Mouse (Mus musculus) lung, embryonic 14.5 days (tissue): ENCODE measurements around the gene Trak2. TPM values are rescaled to one million over a fixed set of nuclear protein-coding genes. Genes with fewer than 3 reads are reported as not detected.
A peak's percentile ranks its signal among the peaks of the same experiment; 100 is the strongest.
"Not testable (repeated sequence)": the region's sequence is repeated elsewhere in the genome, so short reads cannot be mapped to it uniquely, and the experiment has no call there.

Experiments used
- ATAC-seq: fragments of 200-750 bp; cut with Nextera tagmentation; 2 replicates; pipeline ENCODE4 v1.8.0; 2017; ENCODE audit warnings: mild to moderate bottlenecking, moderate TSS enrichment, moderate library complexity; ENCODE audit not compliant: insufficient read depth
- DNase-seq: peaks from one replicate; pipeline ENCODE4 v3.0.0-alpha.2; 2015
- H3K27ac ChIP-seq: fragments of 300-500 bp; sonication (generic); 2 replicates; pipeline ENCODE4 v1.5.1; 2014; ENCODE audit warnings: low read depth, mild to moderate bottlenecking, moderate library complexity
- H3K27me3 ChIP-seq: fragments of 300-500 bp; sonication (generic); 2 replicates; pipeline ENCODE4 v1.6.1; 2014; ENCODE audit warnings: low read length, control low read depth; ENCODE audit not compliant: insufficient read depth
- H3K36me3 ChIP-seq: fragments of 300-500 bp; sonication (generic); 2 replicates; pipeline ENCODE4 v1.6.1; 2014; ENCODE audit warnings: control low read depth; ENCODE audit not compliant: insufficient read depth
- H3K4me1 ChIP-seq: fragments of 300-500 bp; sonication (generic); 2 replicates; pipeline ENCODE4 v1.6.1; 2014; ENCODE audit warnings: antibody characterized with exemption, control low read depth; ENCODE audit not compliant: insufficient read depth
- H3K4me2 ChIP-seq: fragments of 300-500 bp; sonication (generic); 2 replicates; pipeline ENCODE4 v1.6.1; 2014; ENCODE audit warnings: mild to moderate bottlenecking
- H3K4me3 ChIP-seq: fragments of 300-500 bp; sonication (generic); 2 replicates; pipeline ENCODE4 v1.5.1; 2014; ENCODE audit warnings: low read depth, low read length
- H3K9ac ChIP-seq: fragments of 300-500 bp; sonication (generic); 2 replicates; pipeline ENCODE4 v1.6.1; 2014
- H3K9me3 ChIP-seq: fragments of 300-500 bp; sonication (generic); 2 replicates; pipeline ENCODE4 v1.6.1; 2016; ENCODE audit warnings: low read depth, low read length, control low read depth
- CTCF ChIP-seq: IDR thresholded peaks from 2 replicates; pipeline ENCODE4 v1.5.1; 2016; ENCODE audit warnings: antibody characterized with exemption, low read depth
- WGBS: fragments of 180-500 bp; shearing (Covaris S2); extraction: QIAGEN DNeasy Blood & Tissue Kit; methylation state at CpG from one replicate; pipeline ENCODE4 v1.1.7; 2014; 5-methylcytosine and 5-hydroxymethylcytosine counted together
- polyA plus RNA-seq: library from polyadenylated mRNA; unstranded; fragments of >200 nt; fragmentation: Nextera tagmentation; extraction: Ambion mirVana; gene quantifications from 2 replicates; pipeline ENCODE4 v1.2.1, GENCODE M21; 2014

The Trak2 gene
- polyA plus RNA-seq, 1 experiment from 2014 or later, result 15.4 TPM

GRCm38 (mm10) chr1:58917566-58917965, 55.7 kb downstream of the Trak2 start:
- Histone ChIP-seq H3K27me3 (no peaks in the 10 kb centered on the region), H3K9ac (no peak overlapping the region), H3K4me1 (no peaks in the 10 kb centered on the region), H3K4me2 (no peak overlapping the region), H3K4me3 (no peak overlapping the region), H3K27ac (no peak overlapping the region), H3K36me3 (peaks cover 77% of the 10 kb centered on the region), H3K9me3 (no peaks in the 10 kb centered on the region)
- no peak for TF ChIP-seq CTCF
- DNase-seq (no peak), ATAC-seq (no peak)
- 78% methylated on average over 6 of the region's 6 CpGs for WGBS

- no peak for TF ChIP-seq CTCF
- WGBS, result 92% methylated on average over 12 of the region's 12 CpGs
- Histone ChIP-seq H3K4me3 (no peak overlapping the region), H3K27me3 (no peaks in the 10 kb centered on the region), H3K9me3 (no peaks in the 10 kb centered on the region), H3K27ac (no peak overlapping the region), H3K9ac (no peak overlapping the region), H3K36me3 (peaks cover 78% of the 10 kb centered on the region), H3K4me1 (no peaks in the 10 kb centered on the region), H3K4me2 (no peak overlapping the region)
- ATAC-seq (no peak), DNase-seq (no peak)
Observed at GRCm38 (mm10) chr1:58909636-58910272, 63.5 kb downstream of the Trak2 start.

DNA sequence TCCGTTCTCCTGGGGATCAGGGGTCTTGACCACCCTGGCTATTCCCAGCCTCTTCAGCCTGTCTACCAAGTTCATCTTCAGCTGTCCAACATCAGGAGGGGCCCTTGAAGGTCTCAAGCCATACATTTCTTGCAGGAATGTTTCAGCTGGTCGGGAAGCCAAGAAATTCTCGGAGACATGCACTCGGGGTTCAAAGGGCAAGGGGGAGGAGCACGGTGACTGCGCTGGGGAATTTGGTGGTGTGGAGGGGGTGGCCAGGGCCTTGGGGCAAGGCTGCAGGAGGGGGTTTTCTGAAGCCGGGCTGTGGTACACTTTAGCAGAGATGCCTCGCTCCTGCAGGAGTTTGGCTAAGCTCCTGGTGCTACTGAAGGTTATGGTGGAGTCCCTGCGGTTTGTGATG, 69.5 kb downstream of the Trak2 start:
- Histone ChIP-seq H3K36me3 (peaks cover 53% of the 10 kb centered on the region), H3K27ac (no peak overlapping the region), H3K9me3 (no peaks in the 10 kb centered on the region), H3K4me1 (no peaks in the 10 kb centered on the region), H3K4me2 (no peak overlapping the region), H3K4me3 (no peak overlapping the region), H3K27me3 (no peaks in the 10 kb centered on the region), H3K9ac (no peak overlapping the region)
- DNase-seq (no peak), ATAC-seq (no peak)
- 71% methylated on average over 9 of the region's 9 CpGs for WGBS
- TF ChIP-seq CTCF, result no peak

GRCm38 (mm10) chr1:58897561-58897960, 75.7 kb downstream of the Trak2 start:
- H3K4me3 ChIP-seq, H3K4me2 ChIP-seq, H3K9ac ChIP-seq, H3K4me1 ChIP-seq, H3K27me3 ChIP-seq, H3K27ac ChIP-seq, H3K9me3 ChIP-seq, ATAC-seq: not testable (repeated sequence)
- peak; percentile 73 for DNase-seq
- peak; percentile 55 for TF ChIP-seq CTCF
- 23% methylated on average over 3 of the region's 3 CpGs for WGBS
- H3K36me3 ChIP-seq, result peaks cover 12% of the 10 kb centered on the region

DNA sequence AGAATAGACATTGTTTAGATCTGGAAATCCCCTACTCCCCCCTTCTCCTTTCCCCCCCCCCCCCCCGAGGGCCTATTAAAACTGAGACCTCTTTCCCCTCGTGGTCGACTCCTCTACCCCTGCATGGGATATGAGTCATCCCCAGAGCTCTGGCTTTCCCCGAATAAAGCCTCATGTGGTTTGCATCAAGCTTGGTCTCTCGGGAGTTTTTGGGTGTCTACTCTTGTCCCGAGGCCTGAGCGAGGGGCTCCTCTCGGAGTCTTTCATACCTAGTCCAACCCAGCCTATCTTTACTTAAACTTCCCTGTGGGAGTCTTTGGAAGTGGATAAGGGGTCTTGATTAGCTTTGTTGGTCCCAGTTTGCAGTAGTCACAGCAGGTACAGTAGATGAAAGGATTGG, 80.8 kb downstream of the Trak2 start:
- 76% methylated on average over 8 of the region's 8 CpGs for WGBS
- H3K4me2 ChIP-seq, H3K4me1 ChIP-seq, H3K27me3 ChIP-seq, H3K27ac ChIP-seq, H3K4me3 ChIP-seq, H3K36me3 ChIP-seq, H3K9me3 ChIP-seq, DNase-seq, ATAC-seq, H3K9ac ChIP-seq: not testable (repeated sequence)

DNA sequence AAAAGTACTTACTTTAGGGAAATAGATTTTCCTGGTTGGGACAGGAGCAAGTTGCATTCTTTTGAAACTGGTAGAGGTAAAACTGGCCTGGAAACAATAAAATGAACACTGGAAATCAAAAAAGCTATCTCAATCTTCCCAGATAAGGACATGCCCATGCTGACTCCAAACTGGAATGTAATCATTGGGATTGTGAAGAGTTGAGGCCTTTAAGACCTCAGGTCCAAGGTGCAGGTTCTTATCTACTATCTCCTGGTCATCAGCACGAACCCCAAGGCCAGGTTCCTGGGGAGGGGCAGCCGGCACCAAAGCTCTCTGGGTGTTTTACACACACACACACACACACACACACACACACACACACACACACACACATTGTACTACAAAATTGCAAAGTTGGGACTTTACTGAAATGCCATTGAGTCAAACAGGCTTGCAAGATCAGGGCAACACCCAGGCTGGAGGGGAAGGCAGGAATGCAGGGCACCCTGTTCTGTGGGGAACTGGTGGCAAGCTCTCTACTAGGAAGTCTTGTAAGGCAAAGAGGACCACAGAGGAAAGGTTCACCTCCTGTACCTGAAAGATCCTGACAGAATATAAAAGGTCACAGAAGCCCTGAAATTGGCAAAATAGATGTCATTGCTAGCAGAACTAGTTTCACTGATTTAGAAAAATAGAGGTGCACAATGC, 81.6 kb downstream of the Trak2 start:
- H3K36me3 ChIP-seq, H3K4me2 ChIP-seq, H3K4me3 ChIP-seq, ATAC-seq, H3K9ac ChIP-seq, H3K9me3 ChIP-seq, H3K27me3 ChIP-seq, H3K4me1 ChIP-seq, DNase-seq, H3K27ac ChIP-seq: not testable (repeated sequence)
- 54% methylated on average over 2 of the region's 2 CpGs for WGBS

GRCm38 (mm10) chr1:58890697-58891290, 82.4 kb downstream of the Trak2 start:
- H3K27ac ChIP-seq, H3K4me1 ChIP-seq, H3K27me3 ChIP-seq, H3K36me3 ChIP-seq, H3K4me2 ChIP-seq, H3K4me3 ChIP-seq, ATAC-seq, DNase-seq, H3K9me3 ChIP-seq, H3K9ac ChIP-seq: not testable (repeated sequence)
- 63% methylated on average over 4 of the region's 5 CpGs for WGBS
